Mouse (Mus musculus) 416B (cell line): ENCODE measurements around the gene Lmbrd1.
"Not testable (repeated sequence)": the region's sequence is repeated elsewhere in the genome, so short reads cannot be mapped to it uniquely, and the experiment has no call there.

ENCODE experiments used
- DNase-seq: peaks from one replicate; pipeline ENCODE4 v3.0.0; 2011; ENCODE audit warnings: low read depth

Gene Lmbrd1

DNA sequence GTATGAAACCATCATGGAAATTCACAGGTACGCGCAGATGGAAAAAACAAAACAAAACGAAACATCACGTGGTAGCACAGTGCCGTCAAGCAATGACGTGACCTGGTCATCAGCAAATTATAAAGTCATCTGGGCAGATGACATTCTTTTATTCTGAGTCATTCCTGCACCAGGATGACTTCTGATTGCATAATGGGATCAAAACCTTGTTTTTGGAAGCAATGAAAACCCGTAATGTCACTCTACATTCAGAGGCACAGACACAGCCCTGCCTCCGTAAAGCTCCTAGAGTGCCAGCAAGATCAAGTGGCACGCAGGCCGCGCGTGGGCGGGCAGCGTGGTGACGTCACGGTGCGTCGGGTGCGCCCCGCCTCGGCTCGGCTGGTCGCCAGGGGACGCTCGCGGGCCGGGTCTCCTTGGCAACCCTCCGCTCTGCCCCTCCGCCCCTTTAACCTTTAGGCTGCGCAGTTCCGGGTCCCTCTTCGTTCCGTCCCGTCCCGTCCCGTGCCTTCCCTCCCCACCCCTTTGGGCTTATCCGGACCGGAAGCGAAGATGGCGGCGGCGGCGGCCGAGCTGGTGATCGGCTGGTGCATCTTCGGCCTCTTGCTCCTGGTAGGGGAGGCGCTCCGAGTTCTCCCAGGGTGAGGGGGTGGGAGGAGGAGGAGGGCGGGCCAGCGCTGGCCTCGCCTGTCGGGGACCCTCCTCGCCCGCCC is at the start of gene Lmbrd1:
Gene Lmbrd1, plus strand, starts transcription at position 426 of the 713 bp plus-strand sequence.
- DNase-seq: peak; percentile 88

DNA sequence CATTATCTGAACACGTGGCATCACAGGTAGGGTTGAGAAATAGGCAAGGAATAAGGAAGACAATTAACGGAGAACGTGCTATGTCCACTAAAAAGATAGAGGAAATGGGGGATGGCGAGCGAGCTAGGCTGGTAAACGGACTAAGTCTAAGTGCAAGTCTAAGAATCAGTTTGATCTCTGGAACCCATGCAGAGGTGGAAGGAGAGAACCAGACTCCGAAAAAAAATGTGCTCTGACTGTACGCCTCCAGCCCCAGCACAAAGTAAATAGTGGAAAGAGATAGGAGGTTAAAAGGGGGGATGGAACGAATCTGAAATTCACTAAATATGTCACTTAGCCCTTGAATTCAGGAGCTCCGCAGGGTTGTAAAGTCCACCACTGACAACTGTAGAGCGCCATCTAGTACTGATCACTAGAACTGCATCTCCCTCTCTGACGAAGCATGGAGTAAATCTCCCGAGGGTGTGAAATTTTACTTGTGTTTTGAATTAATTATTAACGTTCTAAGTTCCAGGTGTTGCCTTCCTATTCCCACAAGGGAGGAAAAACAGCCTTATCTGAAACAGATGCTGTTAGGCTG is 44.8 kb upstream of the Lmbrd1 start:
- DNase-seq: peak; percentile 8

DNA sequence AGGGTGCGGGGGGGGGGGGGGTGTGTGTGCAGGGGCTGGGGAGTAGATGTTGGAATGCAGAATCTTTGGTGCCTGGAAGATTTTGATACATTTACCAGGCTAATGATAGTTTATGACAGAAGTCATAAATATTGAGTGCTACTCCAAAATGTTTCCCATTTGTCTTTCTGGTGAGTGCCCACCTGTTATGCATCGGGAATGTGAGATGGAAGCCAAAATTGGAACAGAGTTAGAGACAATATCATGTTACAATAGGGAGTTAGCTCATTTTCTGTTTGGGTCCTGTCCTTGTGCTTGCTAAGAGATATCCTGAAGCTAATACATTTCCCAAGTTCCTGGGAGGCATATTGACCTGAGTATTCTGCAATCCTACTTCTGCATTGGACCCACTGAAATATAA is 28.3 kb upstream of the Lmbrd1 start:
- DNase-seq: no peak

DNA sequence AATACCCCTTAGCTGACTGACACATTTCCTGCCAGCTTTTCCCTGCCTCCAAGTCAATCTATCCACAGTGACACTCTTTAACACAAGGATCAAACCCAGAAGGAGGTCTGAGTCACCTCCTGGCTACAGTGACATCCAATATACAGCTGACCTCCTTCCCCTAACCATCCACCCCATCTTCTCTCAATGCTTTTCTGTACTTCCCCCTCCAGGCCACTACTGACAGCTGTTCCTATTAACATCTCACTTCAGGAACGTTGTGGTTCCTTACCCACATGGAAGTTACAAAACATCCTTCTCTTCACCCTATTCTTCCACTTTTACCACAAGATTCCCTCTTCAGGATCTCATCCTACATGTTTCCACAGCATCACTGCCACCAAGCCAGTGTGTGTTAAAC is 18.5 kb upstream of the Lmbrd1 start:
- DNase-seq: no peak

DNA sequence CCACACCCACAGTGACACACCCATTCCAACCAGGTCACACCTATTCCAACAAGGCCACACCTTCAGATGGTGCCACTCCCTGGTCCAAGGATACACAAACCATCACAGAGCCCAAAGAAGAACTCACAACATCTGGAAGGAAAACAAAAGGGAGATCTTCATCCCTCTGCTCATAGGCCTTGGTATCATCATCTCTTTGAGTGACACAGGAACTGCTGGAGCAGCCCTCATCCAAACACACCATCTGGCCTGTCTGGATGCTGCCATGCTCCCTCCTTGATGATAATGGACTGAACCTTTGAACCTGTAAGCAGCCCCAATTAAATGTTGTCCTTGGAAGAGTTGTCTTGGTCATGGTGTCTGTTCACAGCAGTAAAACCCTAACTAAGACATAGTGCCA is 17.8 kb upstream of the Lmbrd1 start:
- DNase-seq: not testable (repeated sequence)

DNA sequence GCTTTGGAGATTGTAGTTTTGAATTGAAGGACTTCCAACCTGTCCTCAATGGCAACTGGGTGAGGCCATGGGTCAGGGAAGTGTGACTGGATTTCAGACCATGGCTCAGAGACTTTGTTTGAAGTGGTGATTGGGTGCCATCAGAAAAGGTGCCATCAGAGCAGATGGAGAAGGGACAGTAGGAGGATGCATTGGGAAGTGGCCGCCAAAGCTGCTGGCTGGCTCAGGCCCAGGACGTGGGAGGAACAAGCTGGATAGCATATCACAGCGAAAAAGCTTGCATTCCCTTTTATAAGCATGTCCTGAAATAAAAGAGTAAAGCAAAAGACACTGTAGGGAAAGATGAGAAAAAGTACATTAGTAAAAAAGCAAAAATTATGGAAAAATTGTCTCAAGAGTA is 16.9 kb upstream of the Lmbrd1 start:
- no peak for DNase-seq

DNA sequence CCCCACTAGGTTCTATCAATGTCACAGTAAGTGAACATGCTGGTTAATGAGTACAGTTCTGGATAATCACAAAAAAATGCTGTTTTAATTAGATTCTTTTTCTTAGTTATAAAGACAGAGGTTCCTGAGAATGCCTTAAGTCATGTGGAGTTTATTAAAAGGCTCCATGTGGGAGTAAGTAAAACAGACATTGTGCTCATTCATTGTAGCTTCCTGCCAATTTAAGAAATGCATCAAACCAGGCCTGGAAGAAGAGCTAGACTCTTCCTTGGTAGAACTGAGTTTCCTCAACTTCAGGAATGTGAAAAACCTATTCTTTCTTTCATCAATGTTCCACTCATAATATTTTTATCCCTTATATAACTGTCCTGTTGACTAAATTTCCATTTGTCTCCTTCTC is 14.3 kb upstream of the Lmbrd1 start:
- DNase-seq: no peak

DNA sequence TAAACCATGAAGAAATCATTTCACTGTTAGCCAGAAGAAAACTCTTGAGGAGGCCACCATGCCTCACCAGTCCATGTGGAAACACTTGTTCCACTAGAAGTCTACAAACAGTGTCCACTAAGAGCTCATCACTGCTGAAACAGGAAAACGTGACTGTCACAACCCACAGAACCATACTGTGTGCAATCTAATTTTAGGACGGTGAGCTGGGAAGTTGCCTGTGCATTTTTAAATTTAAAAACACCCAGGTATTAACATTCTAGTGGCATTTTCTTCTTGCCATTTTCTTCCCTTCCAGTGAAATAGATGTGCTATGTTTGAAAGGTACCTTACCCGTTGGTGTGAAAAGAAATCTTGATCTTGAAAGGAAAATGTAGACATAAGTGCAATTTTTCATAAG is 5.2 kb upstream of the Lmbrd1 start:
- no peak for DNase-seq

DNA sequence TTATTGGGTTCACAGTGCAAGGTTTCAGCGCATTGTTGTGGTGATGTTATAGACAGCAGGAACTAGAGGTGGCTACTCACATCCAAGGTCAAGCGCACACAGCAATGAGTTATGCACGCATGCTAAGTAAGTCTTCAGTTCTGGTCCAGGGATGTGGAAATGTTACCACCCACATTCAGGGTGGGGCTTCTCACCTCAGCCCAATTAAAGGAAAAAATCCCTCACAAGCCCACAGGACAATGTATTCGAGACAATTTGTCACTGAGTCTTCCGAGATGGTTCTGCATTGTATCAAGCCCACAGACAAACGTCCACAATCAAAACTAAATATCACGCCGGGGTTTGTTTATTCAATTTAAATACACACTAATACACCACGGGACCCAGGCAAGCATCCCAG is 724 bp upstream of the Lmbrd1 start:
- DNase-seq: no peak

DNA sequence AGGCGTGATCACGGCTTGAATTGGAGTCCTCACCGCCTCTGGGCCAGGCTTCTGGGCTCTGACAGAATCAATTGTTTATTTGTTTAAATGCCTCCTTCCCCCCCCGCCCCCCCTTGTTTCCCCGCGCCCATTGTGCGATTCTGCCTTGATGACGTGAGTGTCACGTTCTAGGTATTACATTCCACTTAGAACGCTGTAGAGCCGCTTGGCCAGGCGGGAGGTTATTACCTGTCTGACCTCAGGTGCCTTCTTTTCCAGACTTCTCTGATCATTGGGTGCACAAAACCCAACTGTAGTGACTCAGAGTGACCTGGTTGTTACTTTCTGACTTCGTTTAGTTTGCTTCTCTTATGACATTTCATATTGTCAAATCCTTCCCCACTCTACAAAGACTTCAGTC is 641 bp downstream of the Lmbrd1 start:
- DNase-seq: peak; percentile 33

DNA sequence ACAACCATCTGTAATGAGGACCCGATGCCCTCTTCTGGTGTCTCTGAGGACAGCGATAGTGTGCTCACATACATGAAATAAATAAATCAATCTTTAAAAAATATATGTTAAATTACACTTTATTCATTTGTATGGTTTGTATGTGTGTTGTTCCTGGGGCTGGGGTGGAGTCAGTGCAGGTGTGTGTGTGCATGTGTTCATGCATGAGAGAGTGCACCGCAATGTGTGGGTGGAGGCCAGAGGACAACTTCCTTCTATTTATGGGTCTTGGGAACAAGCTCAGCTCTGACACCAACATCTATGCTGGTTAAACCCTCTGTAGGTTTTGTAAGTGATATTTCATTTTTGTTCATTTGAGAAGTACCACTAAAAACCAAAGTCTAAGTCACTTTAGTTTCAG is 2.6 kb downstream of the Lmbrd1 start:
- DNase-seq: no peak

DNA sequence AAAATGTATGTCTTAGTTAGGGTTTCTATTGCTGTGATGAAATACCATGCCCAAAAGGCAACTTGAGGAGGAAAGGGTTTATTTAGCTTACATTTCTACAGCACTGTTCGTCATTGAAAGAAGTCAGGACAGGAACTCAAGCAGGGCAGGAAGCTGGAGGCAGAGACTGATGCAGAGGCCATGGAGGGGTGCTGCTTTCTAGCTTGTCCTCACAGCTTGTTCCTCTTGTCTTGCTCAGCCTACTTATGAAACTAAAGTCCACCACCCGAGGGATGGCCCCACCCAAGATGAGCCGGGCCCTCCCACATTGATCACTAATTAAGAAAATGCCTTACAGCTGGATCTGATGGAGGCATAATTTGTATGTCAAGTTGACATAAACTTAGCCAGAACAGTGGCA is 3.5 kb downstream of the Lmbrd1 start:
- DNase-seq: no peak

DNA sequence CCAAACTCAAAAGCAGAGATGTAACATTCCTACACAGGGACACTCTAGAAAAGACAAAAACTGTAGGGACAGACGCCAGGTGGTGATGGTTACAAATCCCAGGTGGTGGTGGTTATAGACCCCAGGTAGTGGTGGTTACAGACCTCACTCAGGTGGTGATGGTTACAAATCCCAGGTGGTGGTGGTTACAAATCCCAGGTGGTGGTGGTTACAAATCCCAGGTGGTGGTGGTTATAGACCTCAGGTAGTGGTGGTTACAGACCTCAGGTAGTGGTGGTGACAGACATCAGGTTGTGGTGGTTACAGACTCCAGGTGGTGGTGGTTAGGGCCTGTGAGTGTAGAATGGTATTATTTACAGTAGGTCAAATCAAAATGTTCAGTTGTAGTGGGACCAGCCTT is 5.5 kb downstream of the Lmbrd1 start:
- peak; percentile 56 for DNase-seq

DNA sequence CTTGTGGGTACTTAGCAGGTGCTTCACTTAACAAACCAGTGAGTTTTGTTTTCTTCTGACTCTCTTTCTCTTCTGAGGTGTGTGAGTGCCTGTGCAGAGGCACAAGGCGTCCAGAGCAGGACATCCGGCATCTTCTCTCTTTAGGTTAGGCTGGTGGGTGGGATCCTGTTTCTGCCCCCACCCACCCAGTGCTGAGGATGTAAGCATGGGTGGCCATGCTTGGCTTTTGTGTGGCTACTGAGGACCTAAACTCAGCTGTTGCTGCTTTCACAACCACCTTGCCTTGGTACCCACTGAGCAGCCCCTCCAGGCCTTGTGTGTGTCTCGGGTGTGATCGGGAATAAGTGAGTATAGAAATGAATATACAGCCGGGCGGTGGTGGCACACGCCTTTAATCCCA is 7.2 kb downstream of the Lmbrd1 start:
- DNase-seq: no peak

DNA sequence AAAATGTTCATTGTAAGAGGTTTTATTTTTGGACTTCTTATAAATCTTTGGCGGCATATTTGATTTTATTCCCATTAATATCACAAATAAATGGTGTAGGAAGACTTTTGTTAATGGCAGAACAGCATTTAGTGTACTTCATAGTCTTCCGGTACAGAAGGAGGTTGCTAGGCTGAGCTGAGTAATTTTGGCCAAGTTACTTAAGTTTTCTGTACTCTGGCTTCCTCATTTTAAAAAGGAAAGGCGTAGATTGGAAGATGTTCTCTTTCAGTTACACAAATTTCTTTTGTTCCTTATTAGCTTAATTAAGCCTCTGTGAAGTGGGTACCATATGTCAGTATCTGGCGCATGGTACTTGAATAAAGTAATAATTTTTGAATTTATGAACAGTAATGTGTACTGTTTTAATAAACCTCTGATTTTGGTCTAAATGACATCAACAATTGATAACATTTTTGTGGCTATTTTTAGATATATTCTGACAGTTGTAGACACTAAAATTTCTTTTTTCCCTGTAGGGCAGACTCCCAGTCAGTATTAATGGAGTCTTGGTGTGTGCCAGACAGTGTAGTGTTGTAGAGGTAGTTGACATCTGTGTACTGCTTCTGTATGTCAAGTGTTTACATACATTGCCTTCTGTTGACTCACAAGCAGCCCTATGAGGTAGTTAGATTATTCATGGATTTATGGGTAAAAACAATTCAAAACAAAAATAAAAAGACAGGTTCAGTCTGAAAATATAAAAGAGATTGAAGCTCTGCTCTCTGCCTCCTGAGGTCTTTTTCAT is 8.0 kb downstream of the Lmbrd1 start:
- no peak for DNase-seq

DNA sequence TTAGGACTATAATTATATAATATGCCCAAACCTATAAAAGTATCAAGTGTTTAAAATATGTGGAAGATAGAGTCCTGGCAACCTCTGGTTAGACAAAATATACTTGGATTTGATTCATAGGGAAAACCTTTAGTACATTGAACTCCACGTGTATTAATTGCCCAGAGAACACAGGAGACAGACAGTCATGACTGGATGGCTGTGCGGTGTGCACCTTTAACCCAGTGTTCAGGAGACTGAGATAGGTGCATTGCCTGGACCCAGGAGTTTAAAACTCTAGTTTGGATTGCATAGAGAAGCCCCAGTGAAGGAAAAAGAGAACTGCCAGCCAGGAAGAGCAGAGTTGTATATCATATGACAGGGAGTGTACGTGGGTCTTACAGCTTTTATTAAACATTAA is 19.2 kb downstream of the Lmbrd1 start:
- DNase-seq: no peak

DNA sequence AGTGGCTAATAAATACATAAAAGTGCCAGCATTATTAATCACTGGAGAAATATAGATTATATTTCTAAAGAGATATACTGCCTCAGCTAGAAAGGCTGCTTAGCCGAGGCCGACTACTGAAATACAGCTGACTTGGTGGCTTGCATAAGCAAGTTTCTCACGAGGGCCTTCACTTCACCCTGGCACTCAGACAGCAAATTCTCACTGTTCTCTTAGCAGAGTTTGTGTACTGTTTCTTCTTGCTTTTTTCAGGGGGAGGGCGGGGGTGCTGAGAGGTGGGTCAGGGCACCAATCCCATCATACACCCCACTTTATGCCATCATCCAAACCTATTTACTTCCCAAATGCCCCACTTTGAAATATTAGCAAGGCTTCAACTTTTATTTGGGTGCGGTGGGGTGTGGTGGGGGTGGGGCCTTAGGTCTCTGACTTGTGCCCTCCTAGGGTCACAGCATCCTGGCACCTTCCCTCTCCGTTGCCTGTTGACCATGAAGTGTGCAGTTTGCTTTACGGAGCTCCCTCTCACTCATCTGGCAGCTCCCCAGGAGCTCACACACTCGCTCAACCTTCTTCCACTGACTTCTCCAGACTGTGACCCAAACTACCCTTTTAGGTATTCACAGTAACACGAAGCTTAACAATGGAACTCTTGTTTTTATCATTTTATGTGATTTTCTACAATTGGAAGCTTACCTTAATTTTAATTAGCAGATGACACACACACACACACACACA is 19.9 kb downstream of the Lmbrd1 start:
- DNase-seq: no peak

DNA sequence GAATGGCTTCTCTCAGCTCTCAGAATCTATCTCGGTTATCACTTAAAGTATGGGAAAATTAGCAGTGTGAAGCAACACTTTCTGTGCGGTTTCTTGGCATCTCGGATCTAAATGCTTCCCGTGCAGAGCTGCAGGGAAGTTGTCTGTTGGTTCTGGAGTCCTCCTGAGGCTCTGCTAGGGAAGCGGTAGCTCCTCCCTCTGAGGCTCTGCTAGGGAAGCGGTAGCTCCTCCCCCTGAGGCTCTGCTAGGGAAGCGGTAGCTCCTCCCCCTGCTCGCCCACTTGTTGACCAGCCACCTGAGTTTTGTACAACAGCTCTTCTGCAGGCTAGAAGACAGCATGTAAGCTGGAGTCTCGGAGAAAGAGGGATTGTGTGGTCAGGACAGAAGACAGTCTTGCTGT is 20.9 kb downstream of the Lmbrd1 start:
- DNase-seq: no peak

DNA sequence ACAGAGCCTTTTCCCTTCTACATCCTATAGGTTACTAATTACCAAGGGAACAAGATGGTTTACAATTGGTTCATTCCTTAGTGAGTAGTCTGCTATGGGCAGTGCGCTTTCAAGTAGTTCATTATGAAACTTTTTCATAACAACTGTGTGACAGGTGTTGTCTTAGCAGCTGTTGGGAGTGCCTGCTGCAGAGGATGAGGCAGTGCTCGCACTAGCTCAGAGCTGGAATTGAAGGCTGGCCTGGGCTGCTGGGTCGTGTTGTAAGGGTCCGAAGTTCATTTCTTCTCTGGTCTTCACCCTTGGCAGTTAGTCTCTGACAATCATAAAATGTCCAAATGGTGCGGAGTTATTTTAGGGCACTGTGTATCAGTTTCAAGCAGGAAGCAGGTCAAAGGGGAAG is 21.8 kb downstream of the Lmbrd1 start:
- no peak for DNase-seq

DNA sequence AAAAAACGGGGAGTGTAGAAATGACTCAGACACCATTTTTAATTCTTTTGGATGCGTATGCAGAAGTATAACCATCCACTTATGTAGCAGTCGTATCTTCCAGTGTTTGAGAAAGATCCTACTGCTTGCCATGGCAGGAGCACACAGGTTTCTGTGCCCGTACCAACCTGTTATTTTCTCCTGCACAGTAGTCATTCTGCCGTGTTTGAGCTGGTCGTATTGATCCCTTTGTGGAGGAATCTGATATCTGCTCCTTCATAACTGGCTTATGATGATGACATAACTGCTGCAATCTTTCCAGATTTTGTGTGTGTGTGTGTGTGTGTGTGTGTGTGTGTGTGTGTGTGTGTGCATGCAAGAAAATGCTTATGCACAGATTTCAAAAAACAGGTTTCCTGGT is 25.4 kb downstream of the Lmbrd1 start:
- no peak for DNase-seq

DNA sequence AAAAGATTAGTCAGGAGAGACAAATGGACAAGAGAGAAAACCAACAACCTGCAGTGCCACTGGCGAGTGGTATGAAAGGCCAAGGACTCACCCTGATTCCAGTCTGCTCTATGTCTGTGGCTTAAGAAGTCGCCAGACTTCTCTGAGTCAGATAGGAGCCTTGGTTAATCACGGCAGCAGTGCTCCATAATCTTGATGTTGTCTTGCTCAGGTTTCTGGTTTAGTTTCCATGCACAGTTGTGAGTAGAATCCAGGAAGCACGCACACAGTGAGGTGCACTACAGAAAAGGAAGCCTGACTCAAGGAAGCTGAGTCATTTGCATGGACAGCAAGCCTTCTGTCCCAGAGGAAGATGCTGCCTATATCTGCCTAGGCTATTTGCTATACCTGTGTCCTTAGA is 37.9 kb downstream of the Lmbrd1 start:
- DNase-seq: peak; percentile 56

DNA sequence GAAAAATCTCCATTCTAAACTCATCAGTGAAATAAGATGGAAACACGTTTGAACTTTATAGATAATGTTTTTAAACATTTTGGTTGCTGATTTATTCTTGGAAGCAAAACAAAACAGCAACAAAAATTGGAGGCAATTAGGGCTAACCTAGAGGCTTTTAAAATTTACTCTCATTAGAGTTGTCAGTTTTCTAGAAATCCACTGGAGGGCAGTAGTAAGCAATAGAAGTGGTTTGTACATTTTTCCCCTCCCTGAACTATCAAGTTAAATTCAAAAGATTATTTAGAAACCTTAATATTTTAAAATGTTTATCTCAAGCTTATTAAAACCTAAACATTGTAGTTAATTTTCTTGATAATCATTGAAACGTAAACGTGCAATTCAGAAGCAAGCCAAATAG is 41.2 kb downstream of the Lmbrd1 start:
- peak; percentile 33 for DNase-seq

DNA sequence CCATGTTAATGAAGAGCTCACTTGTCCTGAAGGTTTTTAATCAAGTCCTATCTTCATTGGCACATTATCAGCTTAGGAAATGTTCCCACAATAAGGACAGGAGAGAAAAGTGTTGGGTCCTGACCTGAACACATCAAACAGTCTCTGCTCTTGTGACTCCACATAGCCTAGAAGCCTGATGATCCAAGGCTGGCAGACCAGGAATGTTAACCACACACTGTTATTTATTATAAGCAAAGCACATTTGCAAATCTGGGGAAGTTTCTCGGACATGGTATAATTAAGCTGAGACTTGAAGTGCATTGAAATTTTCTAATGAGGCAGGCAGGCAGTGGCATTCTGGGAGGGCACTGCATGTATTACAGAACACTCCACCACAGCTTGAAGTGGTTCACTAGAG is 41.8 kb downstream of the Lmbrd1 start:
- no peak for DNase-seq
